Mouse (Mus musculus) heart, postnatal 0 days (tissue): ENCODE results near the gene Kdm2b. TPM values are rescaled to one million over a fixed set of nuclear protein-coding genes. Genes with fewer than 3 reads are reported as not detected.

Source experiments
- ATAC-seq: fragments of 200-750 bp; cut with Nextera tagmentation; 2 replicates; pipeline ENCODE4 v1.8.0; 2017; ENCODE audit warnings: low read depth, moderate number of reproducible peaks, moderate library complexity; ENCODE audit not compliant: insufficient read depth
- DNase-seq: peaks from one replicate; pipeline ENCODE4 v3.0.0-alpha.2; 2016; ENCODE audit warnings: low spot score
- H3K27ac ChIP-seq: fragments of 300-500 bp; sonication (generic); 2 replicates; pipeline ENCODE4 v1.5.1; 2014; ENCODE audit warnings: low read depth, mild to moderate bottlenecking
- H3K27me3 ChIP-seq: fragments of 300-500 bp; sonication (generic); 2 replicates; pipeline ENCODE4 v1.6.1; 2014; ENCODE audit warnings: low read length, mixed read lengths; ENCODE audit not compliant: control insufficient read depth, insufficient read depth
- H3K36me3 ChIP-seq: fragments of 300-500 bp; sonication (generic); replicated peaks from 2 replicates; pipeline ENCODE4 v1.6.1; 2014; ENCODE audit warnings: low read length, mixed read lengths; ENCODE audit not compliant: control insufficient read depth, insufficient read depth
- H3K4me1 ChIP-seq: fragments of 300-500 bp; sonication (generic); 2 replicates; pipeline ENCODE4 v1.6.1; 2014; ENCODE audit warnings: antibody characterized with exemption; ENCODE audit not compliant: control insufficient read depth, insufficient read depth
- H3K4me2 ChIP-seq: fragments of 300-500 bp; sonication (generic); 2 replicates; pipeline ENCODE4 v1.6.1; 2014; ENCODE audit warnings: low read depth, mild to moderate bottlenecking, low read length, moderate library complexity
- H3K4me3 ChIP-seq: fragments of 300-500 bp; sonication (generic); 2 replicates; pipeline ENCODE4 v1.5.1; 2014; ENCODE audit warnings: low read depth, low read length
- H3K9ac ChIP-seq: fragments of 300-500 bp; sonication (generic); replicated peaks from 2 replicates; pipeline ENCODE4 v1.6.1; 2014; ENCODE audit warnings: low read depth, low read length, mixed read lengths
- H3K9me3 ChIP-seq: fragments of 300-500 bp; sonication (generic); replicated peaks from 2 replicates; pipeline ENCODE4 v1.6.1; 2016; ENCODE audit warnings: low read length; ENCODE audit not compliant: control insufficient read depth
- CTCF ChIP-seq: IDR thresholded peaks from 2 replicates; pipeline ENCODE4 v1.5.1; 2016; ENCODE audit warnings: antibody characterized with exemption, control low read depth, low read depth
- EP300 ChIP-seq: IDR thresholded peaks from 2 replicates; pipeline ENCODE4 v1.6.1; 2016; ENCODE audit warnings: antibody characterized with exemption, low read depth
- WGBS: fragments of 180-500 bp; shearing (Covaris S2); extraction: QIAGEN DNeasy Blood & Tissue Kit; methylation state at CpG from one replicate; pipeline ENCODE4 v1.1.7; 2014; 5-methylcytosine and 5-hydroxymethylcytosine counted together
- polyA plus RNA-seq: library from polyadenylated mRNA; unstranded; fragments of >200 nt; fragmentation: Nextera tagmentation; extraction: Ambion mirVana; gene quantifications from 2 replicates; pipeline ENCODE4 v1.2.1, GENCODE M21; 2015
- total RNA-seq: library from RNA; depleted of rRNA; stranded (reverse); fragments of >200 nt; gene quantifications from 2 replicates; pipeline ENCODE4 v1.2.3, GENCODE M21; 2014; ENCODE audit warnings: low replicate concordance

The Kdm2b gene
- total and polyA plus RNA-seq, 2 experiments from 2014 or later: 14.7 to 29.3 TPM

DNA sequence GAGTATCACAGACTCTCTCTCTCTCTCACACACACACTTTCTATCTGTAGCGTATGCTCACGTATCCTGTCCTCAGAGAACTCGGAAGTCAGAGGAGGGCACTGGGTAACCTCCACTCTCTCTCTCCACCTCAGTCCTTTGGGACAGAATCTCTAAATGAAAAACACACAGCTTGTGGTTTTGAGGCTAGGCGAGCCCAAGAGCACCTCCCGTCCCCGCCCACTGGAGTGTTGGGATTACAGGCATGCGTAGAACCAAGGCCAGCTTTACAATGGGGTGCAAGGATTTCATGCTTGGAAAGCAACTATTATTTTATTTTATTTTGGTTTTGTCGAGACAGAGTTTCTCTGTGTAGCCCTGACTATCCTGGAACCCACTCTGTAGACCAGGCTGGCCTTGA is 67.7 kb downstream of the Kdm2b start:
- Histone ChIP-seq H3K27me3 (no peaks in the 10 kb centered on the region), H3K4me3 (no peak overlapping the region), H3K4me1 (peaks cover 10% of the 10 kb centered on the region; the same call in 1 of the 2 replicates), H3K36me3 (no peaks in the 10 kb centered on the region), H3K27ac (no peak overlapping the region), H3K4me2 (no peak overlapping the region), H3K9me3 (no peaks in the 10 kb centered on the region), H3K9ac (no peak overlapping the region)
- DNase-seq (no peak), ATAC-seq (no peak)
- WGBS: 92% methylated on average over 8 of the region's 8 CpGs
- no peak for TF ChIP-seq EP300
- no peak for TF ChIP-seq CTCF

GRCm38 (mm10) chr5:122920557-122920956 is 69.1 kb downstream of the Kdm2b start:
- ATAC-seq (no peak), DNase-seq (no peak)
- Histone ChIP-seq H3K27ac (no peak overlapping the region), H3K27me3 (no peaks in the 10 kb centered on the region), H3K9me3 (no peaks in the 10 kb centered on the region), H3K4me1 (peaks cover 7% of the 10 kb centered on the region; the same call in 1 of the 2 replicates), H3K9ac (no peak overlapping the region), H3K36me3 (no peaks in the 10 kb centered on the region), H3K4me2 (no peak overlapping the region), H3K4me3 (no peak overlapping the region)
- WGBS: 90% methylated on average over 5 of the region's 5 CpGs
- TF ChIP-seq EP300: no peak
- TF ChIP-seq CTCF: no peak

DNA sequence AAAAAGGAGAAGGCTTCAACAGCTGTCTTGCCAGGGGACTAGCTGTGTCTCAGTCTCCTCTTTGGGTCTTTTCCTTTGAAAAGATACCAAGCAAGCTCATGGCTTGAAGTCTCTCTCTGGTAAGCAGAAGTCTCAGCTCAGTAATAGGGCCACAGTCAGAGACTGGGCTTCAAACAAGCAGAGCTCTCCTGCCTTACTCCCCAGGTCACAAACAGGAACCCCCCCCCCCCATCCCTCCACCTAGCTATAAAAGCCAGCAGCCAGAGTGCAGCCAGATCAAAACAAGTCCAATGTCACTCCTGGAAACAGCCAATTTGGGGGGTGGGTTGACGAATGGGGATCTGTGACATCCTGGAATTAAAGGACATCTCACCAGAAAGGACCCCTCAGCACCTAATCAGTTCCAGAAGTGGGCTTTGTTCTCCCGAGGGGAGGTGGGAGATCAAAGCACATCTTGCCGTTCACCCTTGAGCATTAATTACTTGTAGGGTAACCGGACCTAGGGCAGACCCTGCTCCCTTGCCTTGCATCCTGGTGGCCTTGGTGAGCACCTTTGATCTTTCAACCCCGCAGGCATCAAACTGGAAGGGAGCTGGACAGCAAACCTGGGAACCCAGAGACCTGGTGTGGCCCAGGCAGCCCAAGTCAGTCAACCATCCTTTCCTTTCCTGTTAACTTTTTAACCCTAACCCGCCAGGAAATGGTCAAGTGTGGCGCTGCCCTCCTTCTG is 71.5 kb downstream of the Kdm2b start:
- Histone ChIP-seq H3K9me3 (no peaks in the 10 kb centered on the region), H3K4me3 (no peak overlapping the region), H3K27me3 (no peaks in the 10 kb centered on the region), H3K9ac (no peak overlapping the region), H3K4me2 (no peak overlapping the region), H3K27ac (no peak overlapping the region), H3K4me1 (no peaks in the 10 kb centered on the region), H3K36me3 (0 out of 2 replicates have a peak, but pooled peaks cover 7% of the 10 kb centered on the region)
- WGBS: 62% methylated on average over 7 of the region's 7 CpGs
- TF ChIP-seq EP300: no peak
- TF ChIP-seq CTCF: no peak
- no peak for DNase-seq
- ATAC-seq: no peak

DNA sequence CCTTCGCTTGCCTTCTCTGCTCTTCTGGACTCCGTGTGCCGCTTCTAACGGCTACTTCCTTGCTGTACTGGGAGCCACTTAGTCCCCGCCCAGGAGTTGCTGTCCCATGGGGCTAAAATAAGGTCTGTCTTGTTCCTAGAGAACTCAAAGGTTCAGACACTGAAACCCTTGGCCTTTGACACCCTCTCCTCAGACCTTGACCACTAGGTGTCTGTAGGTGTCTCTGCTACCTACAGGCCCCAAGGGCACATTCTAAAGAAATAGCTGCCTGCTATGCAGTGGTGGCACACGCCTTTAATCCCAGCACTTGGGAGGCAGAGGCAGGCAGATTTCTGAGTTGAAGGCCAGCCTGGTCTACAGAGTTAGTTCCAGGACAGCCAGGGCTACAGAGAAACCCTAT is 73.5 kb downstream of the Kdm2b start:
- DNase-seq (no peak), ATAC-seq (no peak)
- H3K4me1 ChIP-seq: no peaks in the 10 kb centered on the region
- H3K9ac ChIP-seq: no peak overlapping the region
- 0 out of 2 replicates have a peak, but pooled peaks cover 7% of the 10 kb centered on the region for H3K36me3 ChIP-seq
- TF ChIP-seq EP300: no peak
- no peak for TF ChIP-seq CTCF
- H3K4me2 ChIP-seq: no peak overlapping the region
- no peaks in the 10 kb centered on the region for H3K9me3 ChIP-seq
- 87% methylated on average over 6 of the region's 6 CpGs for WGBS
- H3K4me3 ChIP-seq: no peak overlapping the region
- no peaks in the 10 kb centered on the region for H3K27me3 ChIP-seq
- no peak overlapping the region for H3K27ac ChIP-seq

GRCm38 (mm10) chr5:122912863-122913262 is 76.8 kb downstream of the Kdm2b start:
- 93% methylated on average over 4 of the region's 4 CpGs for whole genome bisulfite sequencing
- no peak for DNase-seq
- no peaks in the 10 kb centered on the region for H3K27me3 ChIP-seq

DNA sequence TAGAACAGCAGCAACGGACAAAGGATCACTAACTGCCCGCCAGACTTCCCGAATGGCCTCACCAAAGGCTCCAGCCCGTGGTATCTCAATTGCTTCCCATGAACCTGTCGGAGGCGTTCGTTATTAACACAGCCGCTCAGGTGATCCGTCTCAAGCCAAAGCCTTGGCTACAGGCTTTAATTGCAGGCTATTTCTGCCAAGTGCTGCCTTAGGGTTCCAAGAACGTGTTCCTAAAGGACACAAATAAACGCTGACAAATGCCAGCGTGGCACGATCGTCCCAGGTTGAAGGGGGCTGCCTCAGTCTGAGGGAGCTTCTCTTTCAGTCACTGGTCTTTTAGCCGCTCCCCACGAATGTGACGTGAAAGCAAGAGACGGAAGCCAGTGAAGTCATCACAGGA is 80.1 kb downstream of the Kdm2b start:
- Histone ChIP-seq H3K4me3 (peak overlapping the region; percentile 4; the same call in 1 of the 2 replicates), H3K9ac (peak overlapping the region; percentile 51), H3K27me3 (no peaks in the 10 kb centered on the region), H3K36me3 (no peaks in the 10 kb centered on the region), H3K4me2 (peak overlapping the region; percentile 49), H3K27ac (peak overlapping the region; percentile 46), H3K9me3 (no peaks in the 10 kb centered on the region), H3K4me1 (peaks cover 12% of the 10 kb centered on the region)
- TF ChIP-seq CTCF: no peak
- ATAC-seq (peak; percentile 32; the same call in 1 of the 2 replicates), DNase-seq (no peak)
- WGBS: 43% methylated on average over 18 of the region's 18 CpGs

More at GRCm38 (mm10) chr5:122912863-122913262, 76.8 kb downstream of the Kdm2b start:
- no peak for ATAC-seq
- Histone ChIP-seq H3K27ac (no peak overlapping the region), H3K4me3 (no peak overlapping the region), H3K4me1 (peaks cover 12% of the 10 kb centered on the region), H3K9me3 (no peaks in the 10 kb centered on the region), H3K9ac (no peak overlapping the region), H3K36me3 (0 out of 2 replicates have a peak, but pooled peaks cover 7% of the 10 kb centered on the region), H3K4me2 (no peak overlapping the region)
- TF ChIP-seq CTCF (peak; percentile 19; the same call in 1 of the 2 replicates), EP300 (no peak)
